Mouse (Mus musculus) kidney, postnatal 36 days (tissue): ENCODE results near the gene Cdk5.

Source experiments
- DNase-seq, 2 experiments: peaks; one replicate each; pipeline ENCODE4 v3.0.0; 2021 to 2022; ENCODE audit warnings: mixed read lengths in 2 of 2

The Cdk5 gene

GRCm38 (mm10) chr5:24423129-24424003 lies at the start of gene Cdk5, which contains the start of gene Slc4a2:
TSS of gene Cdk5 (minus strand) at chr5:24423530.
TSS of gene Slc4a2 (plus strand) at chr5:24423837.
- peak; percentile 99 to 100 for DNase-seq

DNA sequence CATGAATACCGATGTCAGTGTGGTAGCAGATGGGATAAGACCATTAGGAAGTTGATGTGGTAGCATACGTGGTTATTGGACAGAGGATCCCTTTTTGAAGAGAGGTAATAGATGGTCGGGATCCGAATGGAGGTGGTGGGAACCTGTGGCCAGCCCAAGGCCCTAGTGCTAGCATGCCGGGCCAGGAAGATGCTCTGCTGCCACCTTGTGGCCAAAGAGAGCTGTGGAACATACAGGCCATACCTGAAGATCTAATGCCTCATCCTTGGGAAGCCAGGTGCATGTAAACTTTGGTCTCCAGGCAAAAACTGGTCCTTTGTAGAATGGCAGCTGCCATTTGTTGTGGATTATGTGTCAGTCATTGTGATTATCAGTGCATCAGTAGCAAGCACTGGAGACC lies 47.3 kb upstream of the Cdk5 start:
- DNase-seq: peak; percentile 83 to 92

DNA sequence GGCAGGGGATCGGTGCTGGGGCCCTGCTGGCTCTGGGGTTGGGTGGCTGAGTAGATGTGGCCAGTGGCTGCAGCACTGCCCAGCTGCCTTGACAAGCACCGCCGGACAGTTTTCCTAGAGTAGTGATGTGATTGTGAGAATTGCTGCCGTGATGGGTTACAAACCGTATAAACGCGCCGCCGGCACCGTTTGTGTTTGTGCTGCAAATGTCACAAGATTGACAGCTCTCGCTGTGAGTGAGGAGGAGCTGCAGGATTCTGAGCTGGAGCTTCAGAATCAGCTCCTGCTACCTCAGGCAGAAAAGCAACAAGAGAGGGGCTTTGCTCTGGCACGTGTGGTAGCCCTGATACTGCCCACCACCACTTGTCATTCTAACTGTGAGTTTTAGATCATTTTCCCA lies 43.4 kb upstream of the Cdk5 start:
- no peak for DNase-seq

GRCm38 (mm10) chr5:24455613-24456012 lies 32.3 kb upstream of the Cdk5 start:
- no peak for DNase-seq

DNA sequence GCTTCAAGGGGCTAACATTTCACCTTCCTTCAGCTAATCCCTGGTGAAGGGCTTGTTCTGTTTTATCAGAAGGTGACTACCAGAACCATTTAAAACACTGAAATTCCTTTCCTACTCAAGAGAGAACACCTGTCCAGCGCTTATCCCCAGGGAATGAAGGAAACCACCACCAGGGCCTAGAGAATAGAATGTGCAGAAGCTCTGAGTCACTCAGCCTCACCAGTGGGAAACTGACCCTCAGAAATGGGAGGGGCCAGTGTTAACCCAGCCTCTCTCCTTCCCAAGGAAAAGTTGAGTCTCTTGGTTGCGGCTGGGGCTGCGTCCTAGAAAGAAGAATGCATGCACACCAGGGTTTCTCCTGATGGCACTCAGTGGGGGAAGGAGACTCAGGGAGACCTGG lies 31.7 kb upstream of the Cdk5 start:
- DNase-seq: no peak

GRCm38 (mm10) chr5:24453985-24454303 lies 30.6 kb upstream of the Cdk5 start:
- no peak for DNase-seq

DNA sequence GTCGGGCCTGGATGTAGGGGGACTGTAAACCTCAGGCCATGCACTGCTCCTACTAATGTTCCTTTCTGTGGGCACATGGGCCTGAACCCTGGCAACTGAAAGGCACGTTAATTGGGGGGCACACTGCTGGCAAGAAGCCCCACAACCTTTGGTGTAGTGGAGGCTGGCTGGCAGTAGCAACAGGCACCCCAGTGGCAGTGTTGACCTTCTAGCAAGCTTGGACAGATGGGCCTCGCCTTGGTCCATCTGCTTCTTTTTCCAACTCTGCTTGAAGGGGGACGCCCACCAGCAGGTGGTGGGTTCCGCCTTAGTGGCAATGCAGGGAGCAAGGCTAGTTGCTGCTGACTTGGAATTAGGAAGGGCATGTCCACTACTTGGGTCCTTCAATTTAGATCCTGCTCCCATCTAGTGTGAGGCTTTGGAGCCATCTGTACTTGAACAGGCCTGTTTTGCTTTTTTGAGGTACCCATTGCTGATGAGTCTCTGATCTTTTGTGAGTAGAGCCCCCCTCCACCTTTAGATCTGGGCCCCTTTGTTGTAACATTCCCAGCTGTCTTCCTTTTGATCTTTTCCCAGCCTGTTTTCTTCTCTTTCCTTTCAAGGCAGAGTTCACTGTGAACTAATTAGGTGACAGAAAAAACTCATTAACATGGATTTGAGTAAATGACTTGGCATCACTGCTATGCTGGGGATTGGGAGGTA lies 30.1 kb upstream of the Cdk5 start:
- DNase-seq: no peak

DNA sequence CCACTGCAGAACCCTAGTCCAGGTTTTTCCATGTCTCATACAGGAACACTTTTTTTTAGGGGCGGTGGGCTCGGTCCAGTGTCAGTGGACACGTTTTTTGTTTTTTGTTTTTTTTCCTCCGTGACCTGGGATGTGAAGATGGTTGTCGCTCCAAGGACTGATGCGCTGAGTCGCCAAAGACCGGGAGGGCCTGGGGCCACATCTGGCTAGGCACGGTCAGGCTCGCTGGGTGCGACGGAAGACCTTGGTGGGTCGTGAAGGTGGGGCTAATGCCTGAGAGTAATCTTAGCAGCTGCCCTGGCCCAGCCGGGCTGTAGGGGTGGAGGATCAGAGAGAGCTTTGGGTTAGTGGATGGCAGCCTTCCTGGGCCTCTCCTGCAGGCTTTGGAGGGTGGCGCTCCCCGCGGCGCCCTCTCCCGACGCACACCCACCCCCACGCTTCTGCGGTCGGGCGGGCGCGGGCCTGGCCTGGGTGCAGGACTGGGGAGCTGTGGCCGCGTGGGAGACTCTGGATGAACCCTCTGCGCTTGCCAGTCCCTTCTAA lies 29.4 kb upstream of the Cdk5 start:
- peak in 1 of 2 experiments; percentile 34 for DNase-seq

- DNase-seq: peak in 1 of 2 experiments; percentile 50
Measured at GRCm38 (mm10) chr5:24452030-24452690, 28.8 kb upstream of the Cdk5 start, which contains the start of gene Agap3. TSS of gene Agap3 (plus strand) at chr5:24452177.

DNA sequence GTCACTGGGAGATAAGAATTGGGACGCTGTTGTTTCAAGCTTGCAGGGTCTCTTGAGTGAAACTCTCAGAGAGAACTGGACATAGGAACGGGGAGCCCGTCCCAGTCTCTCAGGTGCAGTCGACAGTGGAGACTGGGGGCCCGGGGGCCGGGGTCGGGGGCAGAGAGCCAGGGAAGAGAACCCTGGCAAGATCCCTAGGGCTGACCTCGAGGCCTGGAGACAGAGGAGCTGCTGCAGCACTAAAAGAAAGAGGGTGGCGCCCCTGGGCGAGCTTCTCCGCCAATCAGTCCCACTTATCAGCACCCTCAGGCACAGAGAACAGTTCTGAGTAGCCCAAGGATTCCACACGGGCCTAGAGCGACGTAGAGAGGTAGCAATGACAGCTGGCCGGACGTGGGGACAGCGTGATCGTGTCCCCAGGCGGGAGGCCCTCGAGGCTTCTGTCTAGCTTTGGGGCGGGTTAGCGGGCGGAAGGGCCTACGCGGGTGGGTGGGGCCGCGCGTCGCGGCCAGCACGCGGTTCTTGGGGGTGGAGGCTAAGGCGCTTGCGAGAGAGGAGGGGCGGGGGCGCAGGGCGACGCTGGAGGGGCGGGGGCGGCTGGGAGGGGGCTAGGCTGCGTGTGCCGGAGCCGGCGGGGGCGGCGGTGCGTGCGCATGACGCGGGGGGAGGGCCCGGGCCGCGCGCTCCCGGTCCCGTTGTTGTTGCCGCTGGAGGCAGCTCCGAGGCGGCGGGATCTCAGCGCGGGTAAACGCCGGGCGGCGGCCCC lies 28.1 kb upstream of the Cdk5 start:
- peak; percentile 90 to 92 for DNase-seq

- peak; percentile 91 to 93 for DNase-seq
Measured at GRCm38 (mm10) chr5:24447624-24448298, 24.4 kb upstream of the Cdk5 start, which contains the start of gene Tmub1. TSS of gene Tmub1 (minus strand) at chr5:24447854.

DNA sequence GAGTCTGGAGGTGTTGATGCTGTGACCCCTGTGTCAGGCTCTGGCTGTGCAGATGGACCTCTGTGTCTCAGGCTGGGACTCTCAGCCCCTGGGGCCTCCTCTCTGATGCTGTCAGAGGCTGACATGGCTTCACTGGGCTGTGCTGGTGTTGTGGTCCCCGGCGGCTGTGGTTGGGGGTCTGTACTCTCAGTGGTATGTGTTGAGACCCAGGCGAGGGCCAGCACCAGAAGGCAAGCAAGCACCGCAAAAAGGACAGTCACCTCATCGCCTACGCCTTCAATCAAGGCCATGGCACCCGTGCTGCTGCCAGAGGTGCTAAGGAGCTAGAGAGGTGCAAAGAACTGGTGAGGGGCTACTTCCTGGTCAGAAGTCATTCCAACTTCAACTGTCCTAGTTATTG lies 23.3 kb upstream of the Cdk5 start:
- DNase-seq: no peak

- no peak for DNase-seq
Measured at GRCm38 (mm10) chr5:24445428-24446080, 22.2 kb upstream of the Cdk5 start.

- DNase-seq: peak; percentile 94 to 99
Measured at GRCm38 (mm10) chr5:24444746-24445427, 21.6 kb upstream of the Cdk5 start, which contains the start of gene Fastk. TSS of gene Fastk (minus strand) at chr5:24445287.

- no peak for DNase-seq
Measured at GRCm38 (mm10) chr5:24443927-24444326, 20.6 kb upstream of the Cdk5 start.

DNA sequence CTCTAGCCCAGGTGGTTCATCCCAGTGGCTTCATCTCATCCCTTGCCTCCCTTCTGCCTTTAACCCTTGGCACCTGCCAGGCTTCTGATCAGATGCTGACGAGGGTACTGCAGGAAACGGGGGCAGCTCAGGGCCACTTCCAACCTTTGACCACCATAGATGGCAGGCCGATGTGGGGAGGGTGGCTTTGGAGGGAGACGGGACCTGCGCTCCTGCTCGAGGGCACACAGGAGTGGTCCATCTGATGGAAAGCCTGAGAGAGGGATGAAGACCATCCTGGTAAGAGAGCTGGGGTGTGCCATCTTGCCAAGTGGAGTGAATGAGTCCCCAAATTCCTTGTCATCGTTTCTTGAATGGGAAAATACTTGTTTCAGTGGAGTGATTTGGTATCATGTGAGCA lies 19.9 kb upstream of the Cdk5 start:
- no peak for DNase-seq

- DNase-seq: no peak
Measured at GRCm38 (mm10) chr5:24442029-24442428, 18.7 kb upstream of the Cdk5 start.

DNA sequence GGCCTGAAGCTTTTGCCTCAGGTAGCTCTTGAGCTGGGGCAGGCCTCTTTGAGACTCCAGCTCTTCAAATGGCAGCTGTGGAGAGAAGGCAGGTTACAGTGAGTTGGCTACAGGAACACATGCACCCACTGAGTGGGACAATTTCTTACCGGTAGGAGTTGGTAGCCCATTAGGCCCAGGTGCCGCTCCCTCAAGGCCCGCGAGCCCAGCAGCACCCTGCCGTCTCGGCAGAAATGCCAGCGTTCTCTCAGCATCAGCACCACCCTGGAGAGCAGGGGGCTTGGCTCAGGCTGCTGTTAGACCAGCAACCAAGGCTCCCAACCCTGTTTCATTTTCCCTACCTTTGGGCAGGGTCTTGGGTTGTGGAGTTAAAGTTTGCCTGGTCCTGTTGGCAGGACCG lies 17.9 kb upstream of the Cdk5 start:
- no peak for DNase-seq

DNA sequence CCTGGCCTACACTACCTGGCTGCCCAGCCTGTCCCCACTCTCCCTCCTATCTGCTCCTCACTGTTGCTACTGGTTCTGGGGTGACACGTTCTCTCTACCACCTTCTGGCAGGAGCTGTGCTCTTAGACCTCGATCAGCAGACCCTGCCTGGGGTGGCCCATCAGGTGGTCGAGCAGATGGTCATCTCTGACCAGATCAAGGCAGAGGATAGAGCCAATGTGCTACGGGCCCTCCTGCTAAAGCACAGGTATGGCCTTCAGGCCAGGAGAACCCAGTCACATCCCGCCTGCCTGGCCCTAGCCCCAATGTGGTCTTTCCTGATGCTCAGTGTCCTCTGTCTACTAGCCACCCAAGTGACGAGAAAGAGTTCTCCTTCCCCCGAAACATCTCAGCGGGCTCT lies 10.7 kb upstream of the Cdk5 start:
- DNase-seq: no peak

- peak in 1 of 2 experiments; percentile 28 for DNase-seq
Measured at GRCm38 (mm10) chr5:24428596-24428995, 5.3 kb upstream of the Cdk5 start.
